Mouse (Mus musculus) liver, embryonic 14.5 days (tissue): Measurements from ENCODE around the gene Rab2b.

ENCODE experiments used
- CTCF ChIP-seq: IDR thresholded peaks from 2 replicates; pipeline ENCODE4 v1.5.1; 2016; ENCODE audit warnings: antibody characterized with exemption, low read depth, control low read depth
- EP300 ChIP-seq: IDR thresholded peaks from 2 replicates; pipeline ENCODE4 v1.6.1; 2016; ENCODE audit warnings: antibody characterized with exemption, low read depth

DNA sequence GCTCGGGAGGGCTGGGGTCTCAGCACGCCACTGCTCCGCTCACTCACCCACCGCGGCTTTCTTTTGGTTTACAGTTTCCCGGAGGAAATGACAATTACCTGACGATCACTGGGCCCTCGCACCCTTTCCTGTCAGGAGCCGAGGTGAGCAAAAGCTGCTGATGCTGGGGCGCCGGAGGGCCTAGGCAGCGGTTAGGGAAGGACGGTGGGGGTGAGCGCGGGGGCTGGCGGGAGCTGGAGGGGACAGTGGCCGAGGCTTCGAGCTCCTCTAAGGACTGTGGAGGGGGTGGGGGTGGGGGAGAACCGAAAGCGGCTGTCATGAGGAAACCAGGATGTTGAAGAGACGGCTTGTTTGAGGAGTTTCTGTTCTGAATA is 389 bp upstream of the Rab2b start:
- TF ChIP-seq CTCF (no peak), EP300 (no peak)
